Mouse (Mus musculus) bone marrow macrophage, adult 2 months (primary cell): ENCODE data around the gene Dlg5.

ENCODE experiments used
- CTCF ChIP-seq: IDR thresholded peaks from 2 replicates; pipeline ENCODE4 v1.5.1; 2012; ENCODE audit warnings: low read depth, mild to moderate bottlenecking, low read length, moderate library complexity
- POLR2A ChIP-seq: IDR thresholded peaks from 2 replicates; pipeline ENCODE4 v1.6.1; 2012; ENCODE audit warnings: mild to moderate bottlenecking, low read depth, low read length, borderline replicate concordance

- TF ChIP-seq CTCF: no peak
- no peak for TF ChIP-seq POLR2A
Measured at GRCm38 (mm10) chr14:24240831-24241230, 4.9 kb downstream of the Dlg5 start.
